Mouse (Mus musculus) stomach, postnatal 0 days (tissue): Measurements from ENCODE around the gene Dpm2.
A peak's percentile ranks its signal among the peaks of the same experiment; 100 is the strongest.

Experiments used
- CTCF ChIP-seq: IDR thresholded peaks from 2 replicates; pipeline ENCODE4 v1.5.1; 2016; ENCODE audit warnings: antibody characterized with exemption, low read depth, mild to moderate bottlenecking, moderate library complexity
- EP300 ChIP-seq: optimal IDR thresholded peaks from 2 replicates; pipeline ENCODE3; 2016; ENCODE audit warnings: antibody characterized with exemption

DNA sequence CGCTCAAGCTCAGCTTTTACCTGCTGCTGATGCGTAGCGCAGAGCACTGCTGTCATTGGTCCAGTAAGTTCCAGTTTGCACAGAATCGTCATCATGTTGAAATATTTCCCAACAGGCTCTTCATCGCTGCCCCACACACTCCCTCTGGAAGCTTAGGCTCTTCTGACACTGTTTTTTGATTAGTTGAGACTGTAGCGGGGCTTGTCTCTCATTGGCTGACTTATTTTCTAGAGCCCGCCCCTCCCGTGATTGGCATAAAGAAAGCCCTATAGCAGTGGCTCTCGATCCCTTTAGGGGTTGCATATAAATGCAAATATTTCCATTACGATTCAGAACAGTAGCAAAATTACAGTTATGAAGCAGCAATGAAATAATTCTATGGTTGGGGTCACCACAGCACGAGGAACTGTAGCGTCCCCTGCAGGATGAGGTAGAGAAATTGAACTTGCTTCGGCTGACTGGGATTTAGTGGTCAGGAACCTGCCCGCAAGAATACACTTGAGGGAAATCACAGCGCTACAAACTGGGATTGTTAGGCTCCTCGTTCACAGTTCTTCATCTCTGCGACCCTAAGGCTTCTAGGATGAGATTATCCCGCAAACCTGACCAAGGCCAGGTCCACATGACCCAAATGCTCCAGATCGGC, 10.9 kb downstream of the Dpm2 start:
- TF ChIP-seq CTCF (peak; percentile 28), EP300 (no peak)
